Mouse (Mus musculus) telencephalon, adult 2 months (tissue): ENCODE data around the gene Iqce.

Source experiments
- DNase-seq: peaks from one replicate; pipeline ENCODE4 v3.0.0-alpha.2; 2011; ENCODE audit warnings: low read depth, low spot score

Iqce gene

GRCm38 (mm10) chr5:140641254-140641928, 60.8 kb downstream of the Iqce start:
- no peak for DNase-seq

GRCm38 (mm10) chr5:140640812-140641211, 61.4 kb downstream of the Iqce start:
- no peak for DNase-seq

- DNase-seq, result no peak
These were observed 62.3 kb downstream of the Iqce start for GRCm38 (mm10) chr5:140639871-140640270.

- no peak for DNase-seq
These were observed 62.9 kb downstream of the Iqce start for GRCm38 (mm10) chr5:140639312-140639711.

- DNase-seq, result no peak
These were observed 63.7 kb downstream of the Iqce start for GRCm38 (mm10) chr5:140638484-140638883.

GRCm38 (mm10) chr5:140637989-140638388, 64.2 kb downstream of the Iqce start:
- DNase-seq, result no peak

GRCm38 (mm10) chr5:140637058-140637410, 65.1 kb downstream of the Iqce start:
- DNase-seq, result no peak

GRCm38 (mm10) chr5:140636316-140637057, 65.7 kb downstream of the Iqce start:
- DNase-seq, result no peak

GRCm38 (mm10) chr5:140634798-140635722, 67.1 kb downstream of the Iqce start:
- DNase-seq, result no peak

GRCm38 (mm10) chr5:140633432-140633831, 68.7 kb downstream of the Iqce start:
- DNase-seq, result no peak

GRCm38 (mm10) chr5:140628995-140629394, 73.2 kb downstream of the Iqce start:
- no peak for DNase-seq

- no peak for DNase-seq
These were observed 74.6 kb downstream of the Iqce start for GRCm38 (mm10) chr5:140627580-140627979.

GRCm38 (mm10) chr5:140624961-140625360, 77.2 kb downstream of the Iqce start:
- DNase-seq, result no peak

GRCm38 (mm10) chr5:140624238-140624637, 77.9 kb downstream of the Iqce start:
- no peak for DNase-seq

- DNase-seq, result no peak
These were observed 78.4 kb downstream of the Iqce start for GRCm38 (mm10) chr5:140623791-140624190.

- no peak for DNase-seq
These were observed 79.1 kb downstream of the Iqce start for GRCm38 (mm10) chr5:140622978-140623670.

GRCm38 (mm10) chr5:140621517-140621916, 80.7 kb downstream of the Iqce start:
- DNase-seq, result no peak

- DNase-seq, result no peak
These were observed 81.1 kb downstream of the Iqce start for GRCm38 (mm10) chr5:140621092-140621491.

- DNase-seq, result no peak
These were observed 82.1 kb downstream of the Iqce start for GRCm38 (mm10) chr5:140619895-140620736.

GRCm38 (mm10) chr5:140619151-140619771, 82.9 kb downstream of the Iqce start:
- DNase-seq, result no peak
